Mouse (Mus musculus) CD4-positive, CD25-positive, alpha-beta regulatory T cell (primary cell): ENCODE data around the gene Lrrd1. TPM values are rescaled to one million over a fixed set of nuclear protein-coding genes. Genes with fewer than 3 reads are reported as not detected.

Source experiments
- polyA plus RNA-seq: library from polyadenylated mRNA; unstranded; fragments of 100-300 nt; shearing (Covaris generic); gene quantifications from one replicate; pipeline ENCODE4 v1.2.1, GENCODE M21; 2017

The Lrrd1 gene
- 0.16 TPM for polyA plus RNA-seq

GRCm38 (mm10) chr5:3845026-3845425, at the start of gene Lrrd1:
Lrrd1 (plus strand) TSS chr5:3845173.

DNA sequence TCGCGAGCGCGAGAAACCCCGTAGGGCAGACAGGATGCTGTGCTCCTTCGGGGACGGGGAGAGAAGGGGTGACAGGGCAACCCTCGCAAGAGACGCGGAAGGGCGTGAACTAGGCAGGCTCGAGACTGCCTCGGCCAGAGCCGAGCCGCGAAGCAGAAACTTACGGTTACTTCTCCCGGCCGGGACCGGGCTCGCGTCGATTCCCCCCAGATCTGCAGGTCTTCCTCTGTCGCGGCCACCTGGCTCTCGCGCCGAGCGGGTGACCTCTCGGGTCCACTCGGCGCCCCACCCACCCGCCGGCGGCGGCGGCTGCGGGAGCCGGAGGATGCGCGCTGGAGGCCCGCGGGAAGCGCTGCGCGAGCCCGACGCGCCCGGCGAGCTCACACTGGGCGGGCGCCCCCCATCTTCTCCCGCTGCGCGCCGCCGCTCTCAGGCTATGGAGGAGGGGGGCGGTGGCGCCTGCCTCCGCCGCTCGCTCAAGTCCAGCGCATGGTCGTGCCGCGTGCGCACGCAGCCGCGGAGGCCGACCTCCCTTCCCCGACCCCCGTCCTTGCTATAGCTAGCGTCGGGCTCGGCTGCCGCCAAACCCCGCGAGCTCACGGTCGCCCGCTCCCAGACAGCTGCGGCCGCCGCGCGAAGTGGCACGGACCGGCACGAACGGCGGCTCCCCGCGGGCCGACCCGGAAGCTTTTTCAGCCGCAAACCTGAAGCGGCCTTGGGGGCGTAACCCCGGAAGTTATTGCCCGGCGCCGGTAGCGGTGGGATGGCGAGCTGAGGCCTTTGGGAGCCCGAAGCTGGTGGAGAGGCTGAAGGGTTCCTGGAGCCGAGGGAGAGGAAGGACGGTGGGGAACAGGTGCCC, 42.3 kb upstream of the Lrrd1 start, which contains the start of the genes Ankib1 and Krit1:
Gene Ankib1 (minus strand): TSS at position 493 of the 859 bp plus-strand sequence.
Gene Krit1 (plus strand): TSS at position 752 of the 859 bp plus-strand sequence.

DNA sequence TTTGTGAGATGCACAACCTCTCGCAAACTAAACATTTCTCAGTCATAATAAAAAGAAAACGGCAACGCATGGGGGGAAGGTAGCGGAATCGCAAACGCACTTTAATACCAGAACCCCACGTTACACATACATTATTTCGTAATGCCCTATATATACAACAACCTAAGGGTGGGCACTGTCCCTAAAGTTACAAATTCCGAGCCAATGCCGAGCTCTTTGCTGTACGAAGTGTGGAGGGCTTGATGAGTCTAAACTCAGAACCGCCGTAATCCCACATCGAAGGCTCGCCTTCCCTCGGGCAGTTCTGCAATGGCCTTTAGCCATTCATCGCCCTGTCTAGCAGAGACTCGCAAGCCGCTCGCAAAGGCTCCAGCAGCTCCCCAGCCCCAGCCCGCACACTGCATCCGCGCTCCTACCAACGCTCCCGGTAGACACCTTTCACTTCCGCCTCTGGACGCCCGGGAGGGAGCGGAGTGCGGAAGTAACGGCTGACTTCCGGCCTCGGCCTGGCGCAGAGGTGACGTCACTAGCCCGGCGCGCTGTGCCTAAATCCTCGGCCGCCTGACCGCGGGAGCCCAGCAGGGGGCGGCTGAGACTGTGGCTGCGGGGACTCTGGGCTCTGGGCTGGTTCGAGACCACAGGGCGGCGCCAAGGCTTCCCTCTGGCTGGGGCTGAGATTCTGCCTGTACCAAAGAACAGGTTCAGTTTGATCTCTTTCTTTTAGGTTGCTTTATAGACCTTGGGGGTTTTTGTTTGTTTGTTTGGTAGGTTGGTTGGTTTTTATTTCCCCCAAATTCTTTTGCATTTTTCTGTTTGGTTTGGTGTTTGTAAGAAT, 48.7 kb downstream of the Lrrd1 start, which contains the start of gene Mterf1a:
Gene Mterf1a (minus strand): TSS at position 475 of the 835 bp plus-strand sequence.

Other genes with a start within 250 kb of the Lrrd1 start
- gene Pex1, start 249.1 kb upstream of the Lrrd1 start, polyA plus RNA-seq = 14.6 TPM
- 30.1 TPM for gene Rbm48, start 248.6 kb upstream of the Lrrd1 start, polyA plus RNA-seq
- not detected for gene Tmbim7, start 194.0 kb upstream of the Lrrd1 start, polyA plus RNA-seq
- gene Gatad1, start 188.0 kb upstream of the Lrrd1 start, polyA plus RNA-seq = 23.0 TPM
- 41.1 TPM for gene Ankib1, start 42.2 kb upstream of the Lrrd1 start, polyA plus RNA-seq
- 74.4 TPM for gene Krit1, start 42.0 kb upstream of the Lrrd1 start, polyA plus RNA-seq
- gene Mterf1a, start 48.8 kb downstream of the Lrrd1 start, polyA plus RNA-seq = 28.7 TPM
- 133 TPM for gene Akap9, start 82.9 kb downstream of the Lrrd1 start, polyA plus RNA-seq